Mouse (Mus musculus) kidney, adult 8-10 months (tissue): Measurements from ENCODE around the gene Ncoa3.
A peak's percentile ranks its signal among the peaks of the same experiment; 100 is the strongest.
"Not testable (repeated sequence)": the region's sequence is repeated elsewhere in the genome, so short reads cannot be mapped to it uniquely, and the experiment has no call there.

Experiments used
- DNase-seq, 2 experiments: peaks; one replicate each; pipeline ENCODE4 v3.0.0; 2022

Gene Ncoa3

DNA sequence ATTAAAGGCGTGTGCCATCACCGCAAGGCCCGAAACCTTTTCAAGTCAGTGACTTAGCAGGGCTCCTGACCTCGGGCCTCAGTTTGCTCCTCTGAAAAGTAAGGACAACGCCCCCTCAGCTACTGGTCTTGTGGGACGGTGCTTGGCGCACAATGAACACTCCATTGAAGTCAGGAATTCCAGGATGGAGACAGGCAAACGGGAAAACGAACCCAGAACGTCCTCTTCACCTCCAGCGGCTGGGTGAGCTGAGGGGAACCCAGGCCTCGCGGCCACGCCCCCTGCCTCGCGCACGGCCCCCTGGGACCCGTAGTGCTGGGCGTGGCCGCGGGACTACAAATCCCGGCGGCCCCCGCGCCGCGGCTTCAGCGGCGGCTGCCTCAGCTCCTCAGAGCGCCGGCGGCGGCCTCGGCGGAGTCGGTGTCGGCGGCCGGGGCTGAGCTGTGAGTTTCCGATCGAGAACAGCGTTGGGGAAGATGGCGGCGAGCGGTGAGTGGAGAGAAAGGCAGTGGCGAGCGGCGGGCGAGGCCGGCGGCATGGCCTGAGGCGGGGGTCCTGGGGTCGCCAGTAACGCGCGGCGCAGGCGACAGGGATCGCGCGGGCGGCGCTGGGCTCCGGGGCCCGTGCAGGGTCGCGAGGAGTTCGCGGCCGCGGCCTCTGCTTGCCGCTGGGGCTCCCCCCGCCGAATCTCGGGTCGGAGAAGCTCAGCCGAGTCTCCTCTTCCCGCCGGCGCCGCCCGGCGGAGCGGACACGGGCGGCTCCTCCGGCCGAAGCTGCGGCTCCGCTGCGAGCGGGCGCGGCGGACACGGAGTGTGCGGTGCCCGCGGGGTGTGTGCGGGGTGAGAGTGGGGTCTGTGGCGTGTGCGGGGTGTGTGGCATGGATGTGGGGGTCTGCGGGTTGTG lies at the start of gene Ncoa3:
Gene Ncoa3, plus strand, starts transcription at position 367 of the 903 bp plus-strand sequence.
- peak; percentile 90 to 91 for DNase-seq

DNA sequence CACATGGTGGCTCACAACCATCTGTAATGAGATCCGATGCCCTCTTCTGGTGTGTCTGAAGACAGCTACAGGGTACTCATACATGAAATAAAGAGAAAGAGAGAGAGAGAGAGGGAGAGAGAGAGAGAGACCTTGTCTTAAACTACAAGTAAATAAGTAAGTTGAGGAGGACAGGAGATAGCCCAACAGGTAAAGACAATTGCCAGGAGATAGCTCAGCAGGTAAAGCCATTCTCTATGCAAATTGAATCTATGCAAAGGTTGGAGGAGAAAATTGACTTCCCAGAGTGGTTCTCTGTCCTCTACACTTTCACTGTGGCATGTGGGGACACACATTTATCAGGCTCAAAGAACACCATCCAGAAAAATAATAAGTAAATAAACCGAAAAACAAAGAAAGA lies 49.3 kb upstream of the Ncoa3 start:
- no peak for DNase-seq

DNA sequence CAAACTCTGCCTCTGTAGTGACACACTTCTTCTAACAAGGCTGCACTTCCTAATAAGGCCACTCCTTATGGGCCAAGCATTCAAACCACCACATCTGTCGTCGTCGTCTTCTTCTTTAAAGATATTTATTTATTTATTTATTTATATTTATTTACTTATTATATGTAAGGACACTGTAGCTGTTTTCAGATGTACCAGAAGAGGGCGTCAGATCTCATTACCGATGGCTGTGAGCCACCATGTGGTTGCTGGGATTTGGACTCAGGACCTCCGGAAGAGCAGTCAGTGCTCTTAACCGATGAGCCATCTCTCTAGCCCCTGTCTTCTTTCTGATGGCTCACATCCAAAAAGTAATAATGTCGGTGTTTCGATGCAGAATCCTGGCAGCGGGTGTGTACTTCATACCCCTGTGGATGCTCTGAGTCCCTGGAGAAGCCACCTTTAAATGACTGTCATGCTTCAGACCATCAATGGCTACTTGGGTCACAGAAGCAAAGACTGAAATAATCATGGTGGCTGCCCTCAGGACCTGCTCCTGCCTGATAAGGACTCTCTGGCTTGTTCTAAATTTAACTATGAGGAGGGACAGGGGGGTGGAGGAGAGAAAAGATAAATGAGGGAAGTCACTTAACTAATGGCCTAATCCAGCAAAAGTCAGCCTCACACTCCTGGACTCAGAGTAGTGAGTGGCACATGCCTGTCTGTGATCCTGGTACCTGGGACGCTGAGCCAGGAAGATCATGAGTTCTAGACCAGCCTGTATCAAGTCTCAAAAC lies 47.7 kb upstream of the Ncoa3 start:
- DNase-seq, result no peak

DNA sequence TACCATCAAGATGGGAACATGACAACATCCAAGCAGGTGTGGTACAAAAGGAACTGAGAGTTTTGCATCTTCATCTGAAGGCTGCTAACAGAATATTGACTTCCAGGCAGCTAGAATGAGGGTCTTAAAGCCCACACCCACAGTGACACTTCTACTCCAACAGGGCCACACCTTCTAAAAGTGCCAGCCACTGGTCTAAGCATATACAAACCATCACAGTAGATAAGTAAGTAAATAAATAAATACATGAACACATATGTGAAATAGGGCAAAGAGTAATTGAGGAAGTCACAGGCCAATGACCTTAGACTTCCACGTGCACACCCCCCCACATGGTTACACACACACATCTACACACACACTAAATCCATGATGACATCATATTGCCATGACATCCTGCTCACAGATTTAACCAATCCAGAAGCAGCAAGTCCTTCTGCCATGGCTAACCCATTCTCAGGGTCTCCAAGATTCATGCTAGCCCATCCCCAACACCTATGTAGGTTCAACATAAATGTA lies 46.3 kb upstream of the Ncoa3 start:
- no peak for DNase-seq

DNA sequence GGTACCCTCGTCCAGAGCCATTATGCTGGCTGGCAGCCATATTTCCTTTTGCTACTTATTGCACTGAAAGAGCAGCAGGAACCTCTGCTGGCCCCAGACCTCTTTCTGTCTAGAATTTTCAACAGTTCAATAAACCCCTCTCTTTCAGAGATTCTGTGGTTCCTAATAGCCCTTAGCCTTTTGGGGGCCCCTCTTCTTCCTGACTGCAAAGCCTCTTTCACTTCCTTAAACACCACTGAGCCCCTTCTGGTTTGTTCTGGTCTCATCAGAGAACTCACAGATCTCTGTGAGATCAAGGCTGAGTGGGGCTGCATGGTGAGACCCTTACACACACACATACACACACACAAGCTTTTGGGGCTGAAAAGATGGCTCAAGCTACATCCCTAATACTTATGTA lies 44.4 kb upstream of the Ncoa3 start:
- DNase-seq, result no peak

DNA sequence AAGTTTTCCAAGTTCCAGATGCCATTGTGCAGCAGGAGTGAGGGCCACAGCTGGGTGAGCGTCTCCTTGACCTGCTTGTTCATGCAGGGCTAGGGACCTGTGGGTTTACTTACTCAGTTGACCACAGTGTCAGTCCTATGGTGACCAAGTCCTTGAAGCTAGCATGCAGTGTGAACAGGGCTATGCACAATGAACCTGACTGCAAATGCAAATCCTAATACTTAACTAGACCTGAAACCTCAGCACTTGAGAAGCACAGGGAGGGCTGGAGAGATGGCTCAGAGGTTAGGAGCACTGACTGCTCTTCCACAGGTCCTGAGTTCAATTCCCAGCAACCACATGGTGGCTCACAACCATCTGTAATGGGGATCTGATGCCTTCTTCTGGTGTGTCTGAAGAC lies 43.7 kb upstream of the Ncoa3 start:
- DNase-seq, result not testable (repeated sequence)

DNA sequence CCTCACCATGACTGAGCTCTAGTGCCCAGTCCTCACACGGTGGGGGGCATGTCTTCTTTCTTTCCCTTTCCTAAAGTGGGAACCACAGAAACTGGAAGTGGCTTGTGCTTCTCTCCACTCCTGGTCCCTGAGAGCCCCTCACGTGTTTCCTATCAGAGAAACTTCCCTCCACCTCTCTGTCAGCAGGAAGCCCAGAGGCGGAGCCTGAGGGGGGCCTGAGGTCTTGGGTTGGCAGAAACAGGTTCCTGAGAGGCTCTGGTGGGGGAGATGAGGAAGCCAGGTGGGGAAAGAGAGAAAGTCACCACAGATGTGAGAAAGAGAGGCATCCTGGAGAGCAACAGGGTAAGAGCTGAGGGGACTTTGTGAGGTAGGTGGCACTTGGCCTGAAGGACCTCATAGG lies 42.7 kb upstream of the Ncoa3 start:
- no peak for DNase-seq

DNA sequence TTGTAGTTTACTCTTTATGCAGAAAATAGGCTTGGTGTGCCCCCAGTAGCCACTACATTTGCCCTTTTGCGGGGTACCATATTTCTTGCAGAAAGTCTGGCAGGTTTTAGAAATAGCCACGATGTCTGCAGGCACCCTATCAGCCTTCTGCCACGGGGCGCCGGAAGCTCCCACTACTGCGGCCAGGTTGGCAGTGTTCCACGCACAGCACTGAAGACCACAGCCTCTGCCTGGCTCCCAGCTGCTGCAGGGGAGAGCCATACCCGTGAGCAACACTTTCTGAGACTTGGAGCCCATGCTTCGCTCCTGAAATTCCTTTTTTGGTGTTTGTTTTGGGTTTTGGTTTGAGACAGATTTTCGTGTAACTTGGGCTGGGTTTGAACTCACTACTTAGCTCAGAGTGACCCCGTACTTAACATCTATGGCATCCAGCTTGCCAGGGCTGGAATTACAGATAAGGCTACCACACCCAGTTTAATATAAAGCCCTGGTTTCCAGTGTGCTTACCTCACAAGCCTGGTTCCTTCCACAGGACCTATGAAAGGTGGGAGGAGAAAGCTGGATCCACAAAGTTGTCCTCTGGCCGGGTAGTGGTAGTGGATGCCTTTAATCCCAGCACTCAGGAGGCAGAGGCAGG lies 40.9 kb upstream of the Ncoa3 start:
- no peak for DNase-seq

DNA sequence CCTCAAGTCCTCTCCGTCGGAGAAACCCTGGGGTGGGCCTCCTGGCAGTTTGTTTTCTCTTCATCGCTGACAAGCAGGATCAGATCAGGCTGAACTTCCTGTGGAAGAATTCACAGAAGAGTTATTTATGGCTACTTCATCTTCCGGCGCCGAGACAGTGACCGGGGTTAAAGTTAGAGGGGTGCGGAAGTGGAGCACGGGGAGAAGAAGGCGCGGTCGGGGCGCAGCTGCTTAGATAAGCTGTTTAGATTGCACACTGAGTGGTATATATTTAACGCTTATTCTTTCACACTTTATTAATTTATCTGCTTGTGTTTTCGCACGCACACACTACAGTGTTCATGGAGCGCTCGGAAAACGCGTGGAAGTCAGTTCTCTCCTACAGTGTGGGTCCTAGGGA lies 37.6 kb upstream of the Ncoa3 start:
- peak; percentile 65 to 73 for DNase-seq

DNA sequence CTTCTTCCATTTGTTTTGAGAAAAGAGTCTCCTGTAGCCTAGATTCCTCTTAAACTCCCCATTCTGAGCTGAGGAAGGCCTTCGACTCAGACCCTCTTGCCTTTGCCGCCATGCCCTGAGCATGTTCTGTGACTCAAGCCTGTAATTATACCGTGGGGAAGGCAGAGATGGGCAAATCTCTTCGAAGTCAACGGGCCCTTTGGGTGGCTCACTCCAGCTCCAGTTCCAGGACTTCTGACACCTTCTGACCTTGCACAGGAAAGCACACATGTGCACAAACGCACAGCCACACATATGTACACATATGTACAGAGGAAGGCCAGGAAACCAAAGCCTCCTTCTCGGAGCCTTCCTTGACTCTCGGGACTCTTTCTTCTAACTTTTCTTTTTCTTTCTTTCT lies 37.0 kb upstream of the Ncoa3 start:
- no peak for DNase-seq

DNA sequence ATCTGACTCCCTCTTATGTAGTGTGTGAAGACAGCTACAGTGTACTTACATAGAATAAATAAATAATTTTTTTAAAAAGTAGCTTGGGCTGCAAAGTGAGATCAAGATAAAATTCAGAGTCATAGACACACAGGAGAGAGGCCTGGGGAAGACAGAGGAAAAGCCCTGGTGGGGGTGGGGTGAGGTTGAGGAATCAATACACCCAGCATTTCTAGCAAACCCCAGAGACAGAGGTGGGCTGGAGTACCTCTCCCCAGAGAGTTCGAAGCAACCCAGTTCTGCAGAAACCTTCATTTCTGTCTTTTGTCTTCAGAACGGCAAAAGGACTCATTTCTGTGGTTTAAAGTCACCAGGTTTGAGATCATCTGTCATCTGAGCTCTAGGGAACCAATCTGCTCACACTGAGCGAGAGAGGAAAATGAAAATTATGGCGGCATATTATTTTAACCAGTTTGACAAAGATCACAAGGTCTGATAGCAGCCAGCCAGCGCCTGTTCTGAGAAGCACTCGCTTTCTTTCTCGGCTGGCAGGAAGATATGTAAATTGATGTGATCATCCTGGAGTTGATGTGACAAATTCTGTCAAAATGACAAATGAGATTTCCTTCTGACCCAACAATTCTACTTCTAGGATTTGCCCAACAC lies 36.2 kb upstream of the Ncoa3 start:
- DNase-seq, result no peak

DNA sequence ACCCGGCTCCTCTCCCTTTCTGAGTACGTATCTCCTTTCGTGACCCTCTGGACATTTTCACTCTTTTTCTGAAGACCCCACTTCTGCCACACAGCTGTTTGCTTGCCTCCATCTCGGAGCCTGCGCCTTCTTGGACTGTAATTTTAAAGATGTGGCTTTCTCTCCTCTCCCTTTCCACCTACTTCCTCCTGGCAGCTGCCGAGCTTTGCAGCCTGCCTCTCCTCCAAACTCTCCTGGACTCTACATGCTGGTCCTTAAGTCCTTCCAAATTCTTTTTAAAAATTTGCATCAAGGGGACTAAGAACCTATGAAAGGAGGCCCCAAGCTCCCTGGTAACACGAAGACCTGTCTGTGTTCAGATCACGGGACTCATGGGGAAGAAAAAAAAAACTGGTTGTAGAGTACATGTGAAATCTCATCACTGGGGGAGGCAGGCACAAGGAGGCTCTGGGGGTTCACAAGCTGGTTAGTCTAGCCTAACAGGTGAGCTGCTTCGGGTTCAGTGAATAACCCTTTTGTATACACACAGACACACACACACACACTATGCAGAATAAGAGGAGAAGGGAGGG lies 35.1 kb upstream of the Ncoa3 start:
- DNase-seq, result no peak

DNA sequence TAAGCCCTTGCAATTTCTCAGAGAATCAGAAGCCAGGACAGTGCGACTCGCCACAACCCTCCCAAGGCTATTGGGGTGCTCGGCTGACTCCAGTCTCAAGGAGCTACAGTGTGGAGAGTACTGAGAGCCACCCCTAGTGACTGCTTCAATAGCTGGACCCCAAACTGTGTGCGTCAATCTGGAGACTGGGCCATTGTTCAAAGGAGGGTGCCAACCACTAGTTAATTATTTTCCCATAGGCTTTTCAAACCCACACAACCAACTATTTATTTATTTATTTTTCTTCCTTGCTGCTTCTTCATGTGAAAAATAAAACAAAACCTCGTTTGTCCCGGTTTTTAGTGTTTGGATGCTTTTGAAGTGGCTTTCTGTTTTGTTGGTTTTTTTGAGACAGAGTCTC lies 33.9 kb upstream of the Ncoa3 start:
- DNase-seq, result no peak

DNA sequence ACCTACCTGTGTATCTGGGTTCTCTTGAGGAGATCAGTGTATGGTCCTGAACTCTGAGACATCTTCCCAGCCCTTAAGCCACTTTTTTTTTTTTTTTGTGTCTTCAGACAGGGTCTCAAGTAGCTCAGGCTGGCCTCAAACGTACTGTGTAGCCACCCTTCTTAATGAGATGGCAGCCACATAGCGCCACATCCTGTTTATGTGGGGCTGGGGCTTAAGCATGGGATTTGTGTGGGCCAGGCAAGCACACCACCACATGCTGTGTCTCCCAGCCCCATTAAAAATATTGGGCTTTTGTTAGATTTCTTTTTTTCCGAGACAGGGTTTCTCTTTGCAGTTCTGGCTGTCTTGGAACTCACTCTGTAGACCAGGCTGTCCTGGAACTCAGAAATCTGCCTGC lies 31.7 kb upstream of the Ncoa3 start:
- DNase-seq, result no peak

DNA sequence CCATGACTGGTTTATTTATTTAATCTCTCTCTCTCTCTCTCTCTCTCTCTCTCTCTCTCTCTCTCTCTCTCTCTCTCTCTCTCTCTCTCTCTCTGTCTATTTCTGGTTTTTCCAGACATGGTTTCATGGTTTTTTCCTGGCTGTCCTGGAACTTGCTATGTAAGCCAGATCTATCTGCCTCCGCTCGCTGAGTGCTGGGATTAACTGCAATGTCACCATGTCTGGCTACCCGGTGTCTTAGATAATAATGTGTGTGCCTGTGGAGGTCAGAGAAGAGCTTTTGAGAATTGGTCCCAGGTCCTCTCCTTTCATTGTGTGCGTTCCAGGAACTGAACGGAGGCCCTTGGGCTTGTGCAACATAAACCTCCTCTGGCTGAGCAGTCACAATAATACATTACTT lies 29.6 kb upstream of the Ncoa3 start:
- no peak for DNase-seq

DNA sequence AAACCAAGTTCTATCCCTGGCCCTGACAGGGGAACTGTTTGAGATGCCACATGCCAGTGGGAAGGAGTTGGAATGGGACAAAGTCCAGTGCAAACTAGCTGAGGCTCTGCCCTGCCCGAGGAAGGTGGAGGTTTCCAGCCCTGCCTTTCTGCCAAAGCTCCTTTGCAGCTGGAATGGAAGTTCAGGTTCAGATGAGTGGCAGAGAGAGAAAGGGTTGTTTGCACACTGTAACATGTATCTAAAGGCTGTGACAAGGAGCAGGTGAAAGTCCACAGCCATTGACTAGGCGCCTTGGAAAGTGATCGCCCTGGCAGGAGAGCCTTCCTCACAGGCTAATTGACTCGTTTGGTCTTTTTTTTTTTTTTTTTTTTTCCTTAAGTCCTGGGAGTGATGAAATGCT lies 28.3 kb upstream of the Ncoa3 start:
- DNase-seq, result peak; percentile 79

DNA sequence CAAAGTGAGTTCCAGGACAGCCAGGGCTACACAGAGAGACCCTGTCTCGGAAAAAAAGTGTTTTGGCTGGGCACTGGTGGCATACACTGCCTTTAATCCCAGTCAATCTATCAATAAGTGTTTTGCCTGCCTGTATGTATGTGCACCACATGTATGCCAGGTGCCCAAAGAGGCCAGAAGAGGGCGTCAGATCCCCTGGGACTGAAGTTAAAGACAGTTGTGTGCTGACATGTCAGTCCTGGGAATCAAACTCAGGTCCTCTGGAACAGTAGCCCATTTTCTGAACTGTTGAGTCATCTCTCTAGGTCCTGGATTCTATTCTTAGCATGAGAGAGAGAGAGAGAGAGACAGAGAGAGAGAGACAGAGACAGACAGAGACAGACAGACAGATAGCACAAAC lies 25.4 kb upstream of the Ncoa3 start:
- no peak for DNase-seq

DNA sequence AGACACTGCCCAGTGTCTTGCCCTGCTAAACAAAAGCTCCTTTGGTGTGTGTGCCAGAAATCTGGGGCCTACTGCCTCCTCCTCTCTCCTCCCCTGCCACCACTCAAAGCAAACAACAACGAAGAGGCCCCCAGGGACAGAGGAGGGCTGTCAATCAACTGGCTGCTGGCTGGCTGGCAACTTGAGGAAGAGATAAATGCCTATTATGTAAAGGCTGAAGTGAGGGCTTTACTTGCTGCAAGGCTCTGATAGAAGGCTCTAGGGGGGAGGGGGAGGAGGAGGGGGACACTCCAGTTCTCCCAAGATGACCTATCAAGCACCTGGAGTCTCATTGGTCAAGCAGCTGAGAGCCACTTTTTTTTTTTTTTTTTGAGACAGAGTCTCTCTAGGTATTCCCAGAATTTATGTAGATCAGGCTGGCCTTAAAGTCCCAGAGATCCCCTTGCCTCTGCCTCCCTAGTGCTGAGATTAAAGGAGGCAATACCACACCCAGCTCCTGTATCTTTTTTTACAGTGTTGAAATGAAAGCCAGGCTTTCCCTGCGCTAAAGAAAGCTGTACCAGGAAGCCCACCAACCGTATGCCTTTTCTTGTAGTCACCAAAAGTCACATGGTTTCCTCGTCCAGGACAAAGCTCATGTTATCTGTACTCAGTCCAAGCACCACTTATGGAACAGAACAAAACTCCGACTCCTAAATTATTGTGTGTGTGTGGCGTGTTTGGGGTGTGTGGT lies 24.4 kb upstream of the Ncoa3 start:
- no peak for DNase-seq

DNA sequence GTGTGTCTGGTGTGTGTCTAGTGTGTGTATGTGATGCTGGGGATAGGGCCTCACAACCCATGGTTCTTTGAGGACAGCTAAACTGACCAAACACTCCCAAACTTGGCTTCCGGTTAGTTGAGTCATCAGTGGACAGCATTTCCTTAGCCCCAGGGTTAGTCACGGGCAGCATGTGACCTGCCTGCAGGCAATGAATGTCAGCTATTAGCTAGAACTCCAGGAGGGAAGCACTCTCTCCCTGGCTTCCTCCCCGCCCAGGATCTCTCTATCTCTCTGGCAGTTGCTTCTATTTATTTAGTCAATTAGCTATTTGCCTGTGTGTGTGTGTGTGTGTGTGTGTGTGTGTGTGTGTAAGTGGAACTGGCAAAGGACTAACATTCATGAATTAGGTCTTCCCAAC lies 23.6 kb upstream of the Ncoa3 start:
- DNase-seq, result peak; percentile 52 to 62

DNA sequence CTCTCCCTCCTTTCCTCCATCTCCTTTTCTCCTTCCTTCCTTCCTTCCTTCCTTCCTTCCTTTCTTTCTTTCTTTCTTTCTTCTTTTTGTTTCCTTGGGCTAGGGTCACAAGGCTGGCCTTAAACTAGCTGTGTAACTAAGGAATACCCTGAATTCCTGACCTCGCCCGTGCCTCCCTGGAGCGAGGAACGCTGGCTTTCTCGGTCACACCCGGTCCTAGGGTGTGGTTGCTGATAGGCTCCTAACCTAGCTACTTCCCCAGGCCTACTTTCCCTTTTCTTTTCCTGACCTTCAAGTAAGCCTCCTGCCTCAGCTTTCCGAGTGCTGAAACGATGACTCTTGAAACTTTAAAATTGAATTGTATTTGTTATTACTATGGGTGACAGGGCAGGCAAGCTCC lies 23.0 kb upstream of the Ncoa3 start:
- no peak for DNase-seq

DNA sequence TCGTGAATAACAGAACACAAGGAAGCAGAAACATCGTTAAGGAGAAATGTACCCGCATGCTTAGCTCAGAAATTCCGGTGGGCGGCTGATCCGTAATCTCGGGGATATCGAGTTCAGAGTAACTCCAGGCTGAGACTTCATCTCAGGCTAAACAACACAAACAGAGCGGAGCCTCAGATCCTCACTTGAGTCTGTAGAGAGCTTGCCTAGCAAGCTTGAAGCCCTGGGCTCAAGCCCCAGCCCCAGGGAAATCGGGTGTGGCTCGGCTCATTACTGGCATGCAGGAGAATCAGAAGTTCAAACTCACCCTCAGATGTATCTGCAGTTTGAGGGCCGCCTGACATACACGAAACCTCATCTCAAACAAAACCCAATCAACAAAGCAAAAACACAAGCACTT lies 22.5 kb upstream of the Ncoa3 start:
- DNase-seq, result no peak

DNA sequence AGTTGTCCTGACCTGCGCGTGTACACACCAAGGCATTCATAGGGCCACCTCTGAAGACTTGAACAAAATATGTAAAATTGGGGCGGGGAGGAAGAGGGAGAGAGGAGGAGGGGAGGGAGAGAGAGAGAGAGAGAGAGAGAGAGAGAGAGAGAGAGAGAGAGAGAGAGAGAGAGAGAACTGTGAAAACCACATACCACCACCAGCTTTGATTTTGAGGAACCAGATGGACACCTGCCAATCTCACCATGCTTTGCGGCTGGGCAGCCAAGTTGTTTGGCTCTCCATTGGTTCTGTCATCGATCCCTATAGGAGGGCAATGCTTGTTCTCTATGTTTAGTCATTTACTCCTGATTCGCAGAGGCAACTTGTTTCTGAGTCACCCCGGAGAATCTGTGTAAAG lies 21.7 kb upstream of the Ncoa3 start:
- DNase-seq, result no peak
